Mouse (Mus musculus) embryo, embryonic 10.5 days (tissue): ENCODE measurements around the gene Bicra.

ENCODE experiments used
- DNase-seq: peaks from one replicate; pipeline ENCODE4 v3.0.0-alpha.2; 2015; ENCODE audit warnings: low spot score

The Bicra gene

DNA sequence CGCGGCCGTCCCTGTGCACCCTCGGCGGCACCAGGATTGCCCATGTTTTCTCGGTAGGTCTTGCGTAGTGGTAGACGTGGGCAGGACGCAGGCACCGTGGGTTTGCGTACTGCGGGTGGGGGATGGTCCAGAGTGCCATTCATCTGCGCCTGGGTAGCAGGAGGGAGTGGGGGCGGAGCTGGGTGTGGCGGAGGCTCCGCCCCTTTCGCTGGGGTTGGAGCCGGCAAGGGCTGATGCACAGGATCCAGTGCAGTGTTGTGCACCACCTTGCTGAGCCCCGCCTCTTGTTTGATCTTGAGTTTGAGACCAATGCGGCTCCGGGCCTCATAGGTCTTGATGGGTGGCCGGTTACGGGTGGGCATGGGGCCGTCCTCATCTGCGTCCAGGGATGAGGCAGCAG, 75.5 kb downstream of the Bicra start:
- no peak for DNase-seq

DNA sequence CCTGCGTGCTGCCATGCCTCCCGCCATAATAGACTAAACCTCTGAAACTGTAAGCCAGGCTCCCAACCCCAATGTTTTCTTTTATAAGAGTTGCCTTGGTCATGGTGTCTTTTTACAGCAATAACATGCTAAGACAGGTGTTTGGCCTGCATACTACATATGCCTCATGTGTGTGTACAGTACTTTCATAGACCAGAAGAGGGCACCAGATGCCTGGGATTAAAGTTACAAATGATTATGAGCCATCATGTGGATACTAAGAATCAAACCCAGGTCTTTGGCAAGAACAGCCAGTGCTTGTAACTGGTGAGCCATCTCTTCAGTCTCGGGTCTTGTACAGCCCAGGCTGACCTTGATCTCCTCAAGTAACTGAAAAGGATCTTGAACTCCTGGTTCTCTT, 78.0 kb downstream of the Bicra start:
- no peak for DNase-seq

DNA sequence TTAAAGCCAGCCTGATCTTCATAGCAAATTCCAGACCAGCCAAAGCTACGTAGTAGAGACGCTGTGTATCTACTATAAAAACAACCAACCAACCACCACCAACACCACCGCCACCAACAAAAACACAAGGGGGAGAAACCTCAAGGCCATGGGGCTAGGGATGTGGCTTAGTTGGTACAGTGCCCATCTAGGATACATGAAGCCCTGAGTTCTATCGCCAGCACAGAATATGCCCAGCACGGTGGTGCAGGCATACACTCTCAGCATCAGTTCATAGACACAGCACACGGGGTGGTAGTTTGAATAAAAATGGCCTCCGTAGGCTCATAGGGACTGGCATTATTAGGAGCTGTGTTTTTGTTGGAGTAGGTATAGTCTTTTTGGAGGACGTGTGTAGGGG, 79.4 kb downstream of the Bicra start:
- no peak for DNase-seq

DNA sequence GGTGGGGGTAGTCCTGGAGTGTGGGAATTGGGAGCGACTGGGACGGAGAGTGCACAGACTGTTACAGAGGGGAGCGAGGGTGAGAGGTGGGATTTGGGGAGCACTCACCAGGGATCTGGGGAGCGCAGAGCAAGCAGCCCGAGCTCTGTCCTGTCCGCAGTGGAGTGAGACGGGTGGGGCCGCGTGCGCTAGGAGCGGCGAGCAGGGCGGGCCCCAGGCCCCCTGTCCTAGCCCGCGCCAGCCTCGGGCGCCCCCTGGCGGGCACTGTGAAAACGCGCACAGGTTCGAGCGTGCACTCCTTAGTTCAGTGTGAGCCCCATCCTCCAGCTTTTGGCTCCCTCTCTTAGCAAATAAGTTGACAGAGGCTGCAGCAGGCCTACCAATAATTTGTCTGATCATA, 80.4 kb downstream of the Bicra start, which contains the start of gene Ehd2:
Ehd2 (minus strand) TSS at position 256 of the 400 bp plus-strand sequence.
- DNase-seq, result peak; percentile 82

DNA sequence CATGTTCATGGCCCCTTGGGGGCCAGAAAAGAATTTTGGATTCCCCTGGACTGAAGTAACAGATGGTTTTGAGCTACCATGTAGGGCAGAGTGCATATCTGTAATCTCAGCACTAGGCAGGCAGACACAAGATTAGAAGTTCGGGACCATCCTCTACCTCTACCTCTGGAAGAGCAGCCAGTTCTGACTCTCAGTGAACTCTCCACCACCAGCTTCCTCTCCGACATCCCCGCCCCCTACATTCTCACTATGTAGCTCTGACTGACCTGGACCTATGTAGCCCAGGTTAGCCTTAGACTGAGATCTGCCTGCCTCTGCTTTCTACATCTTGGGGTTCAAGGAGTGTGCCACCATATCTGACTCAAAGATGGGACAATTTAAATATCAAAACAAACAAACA, 81.2 kb downstream of the Bicra start:
- DNase-seq, result no peak

DNA sequence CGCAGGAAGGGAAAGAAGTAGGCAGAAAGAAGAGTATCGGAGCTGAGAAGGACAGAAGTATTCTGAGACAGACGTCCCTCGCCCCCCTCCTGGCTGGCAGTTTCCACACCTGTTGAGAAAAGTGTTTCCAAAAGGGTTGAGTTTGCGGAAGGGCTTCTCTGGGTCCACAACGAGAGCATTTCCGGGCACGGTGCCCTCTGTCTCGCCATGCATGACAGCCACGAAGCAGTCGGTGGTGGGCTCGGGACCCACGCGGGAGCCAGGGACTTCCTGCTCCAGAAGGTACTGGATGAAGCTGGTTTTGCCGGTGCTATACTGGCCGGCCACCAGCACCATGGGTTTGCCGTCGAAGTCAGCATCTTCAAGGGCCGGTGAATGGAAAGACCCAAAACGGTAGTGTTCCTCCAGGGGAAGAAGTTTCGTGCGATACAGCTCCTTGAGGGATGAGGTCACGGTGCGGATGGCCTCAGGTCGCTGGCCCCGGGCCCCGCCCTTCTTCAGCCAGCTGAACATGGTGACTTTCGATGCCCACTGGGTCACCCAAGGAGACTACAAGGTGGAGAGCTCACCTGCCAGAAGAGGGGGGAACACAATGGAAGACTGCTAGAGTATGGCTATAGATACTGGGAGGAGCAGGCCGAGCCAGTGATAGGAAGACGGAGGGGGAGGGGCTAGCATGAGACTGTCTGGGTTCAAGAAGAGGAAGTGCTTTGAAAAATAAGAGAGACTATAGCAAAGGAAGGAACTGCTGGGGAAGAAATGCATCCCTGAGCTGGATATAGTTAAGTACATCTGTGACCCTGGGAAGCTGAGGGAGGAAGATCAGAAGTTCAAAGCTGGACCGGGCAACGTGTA, 83.7 kb downstream of the Bicra start:
- DNase-seq, result no peak

DNA sequence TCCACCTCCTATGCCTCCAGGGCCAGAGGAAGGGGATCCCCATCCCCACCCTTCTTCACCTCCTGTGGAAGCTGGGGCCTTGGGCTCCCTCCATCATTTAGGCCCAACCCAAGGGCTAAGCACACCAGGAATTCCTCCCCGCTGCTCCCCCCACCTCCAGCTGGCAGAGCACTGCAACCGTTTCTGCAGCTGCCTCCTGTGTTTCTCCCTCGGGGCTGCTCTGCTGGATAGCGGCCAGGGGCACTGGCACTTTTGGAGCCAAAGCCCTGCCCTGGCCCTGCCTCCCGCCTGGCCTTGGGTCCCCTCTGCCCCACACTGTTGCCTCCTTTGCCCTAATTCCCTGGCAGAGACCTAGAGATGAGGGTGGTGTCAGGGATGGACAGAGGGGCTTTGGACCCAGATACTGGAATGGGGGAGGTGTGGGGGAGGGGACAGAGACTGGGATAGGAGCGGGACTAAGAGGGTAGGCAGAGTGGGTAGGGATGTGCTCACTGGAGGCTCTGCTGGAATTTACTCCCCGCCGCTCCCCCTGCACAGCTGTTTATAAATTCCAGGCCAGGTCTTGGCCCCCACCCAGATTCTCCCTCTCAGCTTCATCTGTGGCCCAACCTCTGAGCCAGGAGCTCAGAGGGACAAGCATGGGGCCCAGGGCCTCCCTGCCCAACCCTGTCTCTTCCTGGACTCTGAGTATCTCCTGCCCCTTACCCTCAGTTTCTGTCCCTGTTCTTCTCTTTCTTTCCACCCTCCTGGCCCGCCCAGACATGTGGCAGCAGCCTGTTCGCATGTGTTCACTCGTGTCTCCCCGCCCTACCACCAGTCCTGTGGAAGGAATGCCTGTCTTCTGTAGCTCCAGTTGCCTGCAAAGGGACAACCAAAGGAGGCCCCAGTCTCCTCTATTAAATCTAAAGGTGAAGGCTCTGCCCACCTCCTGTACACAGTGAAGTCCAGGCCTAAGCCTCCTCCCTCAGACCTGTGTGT, 85.1 kb downstream of the Bicra start:
- peak; percentile 27 for DNase-seq

DNA sequence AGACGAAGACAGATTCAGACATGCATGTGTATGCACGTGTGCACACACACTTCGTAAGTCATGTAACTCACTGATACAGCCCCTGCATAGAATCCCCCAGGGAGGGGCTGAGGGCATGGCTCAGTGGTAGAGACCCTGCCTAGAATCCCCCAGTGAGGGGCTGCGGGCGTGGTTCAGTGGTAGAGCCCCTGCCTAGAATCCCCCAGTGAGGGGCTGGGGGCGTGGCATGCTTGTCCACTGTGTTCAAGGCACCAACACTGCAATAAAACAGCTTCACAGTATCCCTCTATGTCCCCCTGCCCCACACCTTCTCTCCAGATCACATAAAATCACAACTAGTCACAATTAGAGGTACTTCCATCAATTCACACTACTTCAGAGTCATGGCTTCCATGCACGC, 85.9 kb downstream of the Bicra start:
- no peak for DNase-seq

DNA sequence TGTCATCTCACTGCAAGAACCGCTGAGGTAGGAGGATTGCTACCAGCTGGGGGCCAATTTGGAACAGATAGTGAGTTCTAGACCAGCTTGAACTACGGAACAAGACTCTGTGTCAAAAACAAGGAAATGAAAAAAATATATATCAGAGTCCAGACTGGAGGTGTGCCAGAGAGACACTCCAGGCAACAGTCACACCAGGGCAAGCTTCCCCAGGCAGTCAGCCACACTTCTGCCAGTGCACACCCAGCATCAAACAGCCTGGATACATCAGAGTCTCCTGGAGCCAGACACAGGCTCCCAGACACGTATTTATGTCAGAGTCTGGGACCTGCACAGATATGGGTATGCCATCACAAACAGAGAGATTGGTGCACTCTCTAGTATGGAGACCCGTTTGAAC, 86.5 kb downstream of the Bicra start:
- DNase-seq, result no peak

DNA sequence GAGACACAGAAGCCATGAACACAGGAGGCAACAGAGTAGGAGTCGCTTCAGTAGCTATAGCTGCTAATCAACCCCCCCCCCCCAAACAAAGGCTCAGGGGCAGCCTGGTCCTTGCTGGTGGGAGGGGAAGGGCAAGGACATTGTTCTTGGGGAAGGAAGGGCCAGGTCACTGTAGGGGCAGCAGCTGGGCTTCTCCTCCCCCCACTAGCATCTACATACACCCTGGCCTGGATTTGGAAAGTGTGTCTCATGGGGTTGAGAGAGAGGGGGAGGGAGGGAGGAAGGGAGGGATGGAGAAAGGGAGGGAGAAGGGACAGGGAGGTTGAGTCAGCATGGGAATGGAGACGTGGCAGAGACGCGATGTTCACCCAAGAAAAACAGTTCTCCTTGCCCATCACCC, 87.0 kb downstream of the Bicra start:
- no peak for DNase-seq

DNA sequence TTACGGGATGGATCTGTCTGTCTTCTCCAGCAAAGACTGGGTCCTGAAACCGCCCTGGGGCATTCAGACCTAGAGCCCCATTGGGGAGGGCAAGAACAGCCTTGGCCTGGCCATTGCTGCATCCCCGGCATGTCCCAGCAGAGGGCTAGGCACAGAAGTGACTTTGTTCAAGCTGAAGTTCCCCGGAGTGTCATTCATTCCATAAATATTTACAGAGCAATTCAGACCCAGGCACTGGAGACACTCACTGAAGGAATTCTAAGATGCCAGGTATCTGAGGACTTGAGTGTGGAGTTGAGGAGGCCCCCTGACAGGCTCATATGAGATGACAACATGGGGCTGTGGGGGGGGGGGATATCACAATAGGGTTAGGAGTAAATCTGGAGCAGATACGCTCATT, 91.6 kb downstream of the Bicra start:
- no peak for DNase-seq

DNA sequence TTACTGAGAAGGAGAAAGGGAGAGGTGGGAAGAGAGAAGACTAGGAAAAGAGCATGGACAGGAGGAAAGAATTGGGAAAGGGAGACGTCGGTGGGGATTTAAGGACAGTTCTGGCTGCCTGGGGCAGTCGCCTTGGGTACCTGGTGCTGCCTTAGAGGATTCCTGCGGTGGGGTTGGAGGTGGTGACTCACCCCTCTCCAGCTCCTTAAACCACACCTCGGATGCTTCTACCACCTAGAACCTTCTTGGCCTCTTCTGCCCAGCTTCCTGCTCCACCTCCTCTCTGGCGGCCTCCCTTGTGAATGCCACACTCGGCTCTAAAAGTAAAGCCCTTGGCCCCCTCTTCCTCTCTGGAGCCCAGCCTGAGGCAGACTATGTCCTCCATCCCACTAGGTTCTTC, 92.2 kb downstream of the Bicra start:
- DNase-seq, result no peak

DNA sequence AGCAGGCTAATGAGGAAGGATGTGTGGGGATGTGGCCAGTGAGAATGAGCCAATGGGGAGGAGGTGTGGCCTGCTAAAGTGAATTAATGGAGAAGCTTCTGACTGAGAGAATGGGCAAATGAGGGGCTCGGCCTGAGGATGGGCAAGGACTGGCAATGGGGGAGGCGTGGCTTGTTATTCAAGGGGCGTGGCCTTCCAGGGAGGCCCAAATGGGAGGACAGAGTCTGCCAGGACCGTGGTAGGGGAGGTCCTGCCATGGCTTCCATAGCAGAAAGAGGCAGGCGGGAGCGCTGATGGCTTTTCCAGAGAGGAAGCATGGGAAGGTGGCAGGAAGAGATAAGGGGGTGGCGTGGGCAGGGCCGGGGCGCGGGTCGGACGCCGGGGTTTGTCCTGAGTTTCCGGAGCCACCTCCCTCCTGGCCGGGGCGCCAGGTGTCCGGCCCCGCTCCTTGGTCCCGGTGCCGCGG, 92.7 kb downstream of the Bicra start:
- DNase-seq, result peak; percentile 75

DNA sequence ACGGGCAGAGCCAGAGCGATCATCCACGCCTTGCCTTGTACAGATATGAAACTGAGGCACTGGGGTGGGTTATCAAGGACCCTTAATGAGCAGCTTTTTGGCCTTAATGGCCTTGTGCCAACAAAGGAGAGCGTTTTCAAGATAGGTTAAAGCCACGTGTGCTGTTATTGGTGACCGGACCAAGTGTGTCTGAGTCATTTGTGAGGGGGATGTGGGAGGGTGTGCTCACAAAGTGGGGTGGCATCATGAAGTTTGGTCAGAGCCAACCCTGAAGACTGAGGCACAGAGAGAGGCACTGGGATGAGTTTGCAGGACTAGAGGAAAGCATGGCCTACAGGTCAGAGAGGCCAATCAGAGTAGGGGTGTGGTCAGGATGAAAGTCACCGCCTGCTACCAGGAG, 93.3 kb downstream of the Bicra start:
- DNase-seq, result no peak

DNA sequence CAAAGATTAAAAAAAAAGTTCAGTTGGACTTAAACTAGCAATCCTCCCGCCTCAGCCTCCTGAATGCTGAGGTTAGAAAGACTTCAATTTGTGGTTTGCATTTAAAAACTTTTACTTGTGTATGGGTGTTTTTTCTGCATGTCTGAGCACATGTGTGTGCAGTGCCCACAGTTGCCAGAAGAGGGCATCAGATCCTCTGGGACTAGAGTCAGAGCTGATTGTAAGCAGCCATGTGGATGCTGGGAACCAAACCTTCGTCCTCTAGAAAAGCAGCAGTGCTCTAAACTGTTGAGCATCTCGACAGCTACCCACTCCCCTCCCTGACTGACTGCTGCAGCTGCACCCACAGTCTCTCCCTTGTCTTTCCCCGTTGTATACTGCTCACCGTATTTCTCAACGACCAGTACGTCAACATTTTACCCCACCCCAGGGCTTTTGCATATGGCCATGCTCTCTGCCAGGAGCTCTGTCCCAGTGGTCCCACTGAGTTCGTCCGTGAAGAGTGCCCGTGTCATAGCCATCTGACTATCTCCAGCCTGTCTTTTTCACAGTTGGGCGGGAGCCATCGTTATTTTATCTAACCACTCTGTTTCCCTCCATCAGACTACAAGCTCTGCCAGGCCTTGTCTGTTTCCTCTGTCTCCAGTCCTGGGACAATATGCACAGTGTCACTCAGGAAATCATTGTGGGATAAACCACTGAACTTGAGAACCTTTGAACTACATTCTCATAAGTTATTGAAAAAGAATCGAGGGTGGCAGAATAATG, 94.2 kb downstream of the Bicra start:
- DNase-seq, result no peak

DNA sequence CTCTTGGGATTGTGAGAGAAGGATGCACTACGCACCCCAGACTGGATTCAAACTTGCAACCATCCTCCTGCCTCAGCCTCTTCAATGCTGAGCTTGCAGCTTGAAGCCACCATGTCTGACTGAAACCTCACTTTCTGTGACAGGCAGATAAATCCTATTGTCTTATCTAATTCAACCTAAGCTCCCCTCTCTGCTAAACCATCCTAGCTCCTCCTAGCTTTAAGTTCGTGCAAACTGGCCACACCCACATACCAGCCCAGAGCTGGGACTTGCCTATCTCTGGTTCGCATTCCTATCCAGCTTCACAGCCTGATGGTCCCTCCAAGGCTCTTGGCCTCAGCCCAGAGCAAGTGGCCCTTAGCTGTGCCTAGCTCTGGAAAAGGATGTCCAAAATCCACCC, 95.3 kb downstream of the Bicra start:
- no peak for DNase-seq

DNA sequence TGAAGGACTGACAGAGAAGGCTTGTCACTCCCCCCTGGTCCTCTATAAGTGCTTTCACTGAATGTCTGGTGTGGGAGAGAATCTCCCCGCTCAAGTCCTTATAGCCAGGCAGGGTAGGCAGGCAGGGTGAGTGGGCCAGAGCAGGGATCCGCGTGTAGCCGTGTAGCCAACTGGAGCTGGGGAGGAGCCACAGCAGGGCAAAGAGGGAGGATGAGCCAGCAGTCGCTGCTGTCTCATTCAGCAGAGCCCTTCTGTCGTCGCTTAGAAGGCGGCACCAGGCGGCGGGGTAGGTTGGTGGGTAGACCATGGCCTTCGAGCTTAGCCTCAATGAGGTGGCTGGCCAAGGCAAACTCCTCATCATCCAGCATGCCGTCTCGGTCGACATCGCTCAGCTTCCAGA, 97.7 kb downstream of the Bicra start:
- no peak for DNase-seq

DNA sequence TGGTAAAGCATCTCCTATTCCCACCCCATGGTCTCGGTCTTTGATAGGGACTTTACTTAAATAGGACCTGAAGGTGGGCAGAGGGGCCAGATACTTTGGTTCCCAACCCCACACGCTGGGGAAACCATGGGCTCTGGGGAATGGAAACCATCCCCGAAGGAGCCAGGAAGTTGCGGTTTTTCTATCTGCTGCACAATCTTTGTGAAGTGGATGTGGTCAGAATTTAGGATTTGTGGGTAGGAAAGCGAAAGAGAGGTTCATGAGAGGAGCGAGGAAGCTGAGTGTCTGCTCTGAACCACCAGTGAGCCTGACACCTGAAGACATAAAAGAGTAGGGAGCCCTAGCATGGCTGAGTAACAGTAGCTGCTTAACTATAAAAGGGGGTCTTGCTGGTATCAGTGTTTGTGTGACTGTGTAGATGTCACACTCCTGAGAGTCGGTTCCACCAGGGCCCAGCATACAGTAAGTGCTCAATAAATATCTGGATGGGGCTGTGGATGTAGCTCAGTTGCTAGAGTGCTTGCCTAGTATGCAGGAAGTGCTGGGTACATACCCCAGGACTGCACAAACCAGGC, 98.4 kb downstream of the Bicra start:
- no peak for DNase-seq

DNA sequence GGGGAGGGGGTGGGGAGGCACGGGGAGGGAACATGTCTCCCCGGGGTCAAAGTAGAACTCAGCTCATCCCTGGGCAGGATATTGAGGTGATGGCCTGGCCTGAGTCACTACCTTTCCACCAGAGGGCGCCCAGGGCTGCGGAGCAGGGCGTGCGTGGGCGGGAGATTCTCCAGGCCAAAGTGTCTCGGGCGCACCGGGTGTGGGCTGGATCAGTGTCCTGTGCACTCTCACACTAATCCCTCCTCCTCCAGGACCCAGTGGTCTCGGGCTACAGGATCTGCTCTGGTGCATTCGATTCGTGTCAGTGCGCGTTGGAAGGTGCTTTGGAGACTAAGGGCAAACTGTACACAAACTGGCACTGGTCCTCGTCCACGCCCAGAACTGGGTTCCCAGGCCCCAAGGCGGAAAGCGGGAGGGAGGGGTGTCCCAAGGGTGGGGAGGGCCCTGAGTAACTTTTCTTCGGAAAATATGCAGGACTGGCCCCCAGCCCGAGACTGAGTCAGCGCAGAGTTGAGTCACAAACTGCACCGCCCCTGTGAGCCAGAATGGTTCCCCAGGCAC, 99.3 kb downstream of the Bicra start:
- DNase-seq, result peak; percentile 86

DNA sequence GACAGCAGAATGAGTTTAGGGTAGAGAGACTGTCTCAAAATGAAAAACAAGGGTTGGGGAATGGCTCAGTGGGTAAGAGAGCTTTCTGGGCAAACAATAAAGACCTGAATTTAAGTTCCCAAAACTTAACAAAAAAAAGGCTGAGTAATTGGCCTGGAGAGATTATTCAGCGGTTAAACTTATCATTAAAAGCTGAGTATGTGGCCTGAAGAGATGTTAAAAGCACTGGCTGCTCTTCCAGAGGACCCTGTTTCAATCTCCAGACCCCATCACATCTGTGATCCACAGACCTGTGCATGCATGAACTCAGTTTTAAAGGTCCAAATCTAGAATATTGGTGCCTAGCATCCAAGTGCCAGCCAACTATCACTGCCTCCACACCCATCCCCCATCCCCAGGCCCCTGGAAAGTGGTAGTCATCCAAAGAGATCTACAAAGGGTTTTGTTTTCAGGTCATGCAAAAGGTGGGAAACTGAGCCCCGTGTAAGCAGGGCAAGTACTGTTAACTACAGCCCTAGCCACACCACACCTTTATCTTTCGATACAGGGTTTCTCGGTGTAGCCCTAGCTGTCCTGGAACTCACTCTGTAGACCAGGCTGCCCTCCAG, 100.0 kb downstream of the Bicra start:
- DNase-seq, result no peak
